Mouse (Mus musculus) CH12.LX (cell line): Measurements from ENCODE around the gene Otud7a. TPM values are rescaled to one million over a fixed set of nuclear protein-coding genes. Genes with fewer than 3 reads are reported as not detected.

Source experiments
- DNase-seq: peaks from one replicate; pipeline ENCODE4 v3.0.0-alpha.2; 2013; ENCODE audit errors: extremely low read depth
- H3K27ac ChIP-seq: 2 replicates; pipeline ENCODE4 v1.5.1; 2012; ENCODE audit warnings: low read depth, mild to moderate bottlenecking, control low read depth, moderate library complexity; ENCODE audit not compliant: insufficient read depth
- H3K27me3 ChIP-seq: replicated peaks from 2 replicates; pipeline ENCODE3; 2012; ENCODE audit warnings: inconsistent platforms
- H3K36me3 ChIP-seq, 2 experiments: replicated peaks in 1 of 2; 2 replicates each; pipeline versions ENCODE3 to v1.6.1; 2012; ENCODE audit warnings: inconsistent platforms in 1 of 2, low read length in 1 of 2, mild to moderate bottlenecking in 1 of 2, mixed read lengths in 1 of 2, moderate library complexity in 1 of 2; ENCODE audit not compliant: control insufficient read depth in 1 of 2, insufficient read depth in 1 of 2
- H3K4me1 ChIP-seq, 2 experiments: 2 replicates each; pipeline ENCODE4 v1.6.1; 2012; ENCODE audit warnings: inconsistent platforms in 1 of 2, moderate library complexity in 1 of 2; ENCODE audit not compliant: insufficient read depth in 2 of 2, control insufficient read depth in 1 of 2
- H3K4me2 ChIP-seq: 2 replicates; pipeline ENCODE4 v1.6.1; 2012; ENCODE audit warnings: low read depth, mild to moderate bottlenecking, control low read depth; ENCODE audit not compliant: poor library complexity, insufficient read depth, severe bottlenecking
- H3K4me3 ChIP-seq, 3 experiments: fragments of 150-350 bp in 1 of 3; sonication (generic) in 1 of 3; replicated peaks in 1 of 3; 2 replicates each; pipeline versions ENCODE3 to v1.5.1; 2011 to 2012; ENCODE audit warnings: low read depth in 2 of 3, low read length in 2 of 3, mild to moderate bottlenecking in 2 of 3, moderate library complexity in 2 of 3, control low read depth in 1 of 3, improper control_type of control experiment in 1 of 3, inconsistent platforms in 1 of 3, mixed read lengths in 1 of 3; ENCODE audit not compliant: poor library complexity in 1 of 3
- H3K79me2 ChIP-seq: replicated peaks from 2 replicates; pipeline ENCODE4 v1.6.1; 2012; ENCODE audit warnings: mild to moderate bottlenecking, moderate library complexity; ENCODE audit not compliant: control insufficient read depth, poor library complexity, insufficient read depth, severe bottlenecking; ENCODE audit errors: extremely low read depth
- H3K9ac ChIP-seq: 2 replicates; pipeline ENCODE4 v1.6.1; 2012; ENCODE audit warnings: low read depth, mild to moderate bottlenecking, control low read depth, moderate library complexity; ENCODE audit not compliant: insufficient read depth
- H3K9me3 ChIP-seq: replicated peaks from 2 replicates; pipeline ENCODE3; 2012; ENCODE audit warnings: low read length, inconsistent platforms, mixed read lengths
- BHLHE40 ChIP-seq: IDR thresholded peaks from 2 replicates; pipeline ENCODE4 v1.6.1; 2011; ENCODE audit warnings: mild to moderate bottlenecking, low read depth, low read length, improper control_type of control experiment
- CHD2 ChIP-seq: IDR thresholded peaks from 2 replicates; pipeline ENCODE4 v1.6.1; 2011; ENCODE audit warnings: low read length, improper control_type of control experiment
- CTCF ChIP-seq, 2 experiments: IDR thresholded peaks in 1 of 2; conservative IDR thresholded peaks in 1 of 2; 2 replicates each; pipeline ENCODE4 v1.5.1; 2011 to 2012; ENCODE audit warnings: low read depth in 2 of 2, low read length in 2 of 2, improper control_type of control experiment in 1 of 2, inconsistent platforms in 1 of 2, mild to moderate bottlenecking in 1 of 2, moderate library complexity in 1 of 2
- E2F4 ChIP-seq: IDR thresholded peaks from 2 replicates; pipeline ENCODE4 v1.6.1; 2011; ENCODE audit warnings: low read depth, low read length, improper control_type of control experiment; ENCODE audit not compliant: insufficient replicate concordance
- EP300 ChIP-seq: IDR thresholded peaks from 2 replicates; pipeline ENCODE4 v1.6.1; 2011; ENCODE audit warnings: low read length, improper control_type of control experiment
- GABPA ChIP-seq: IDR thresholded peaks from 2 replicates; pipeline ENCODE4 v1.6.1; 2012; ENCODE audit warnings: low read depth, low read length, improper control_type of control experiment, inconsistent platforms; ENCODE audit not compliant: insufficient replicate concordance
- HCFC1 ChIP-seq: IDR thresholded peaks from 2 replicates; pipeline ENCODE4 v1.6.1; 2012; ENCODE audit warnings: low read depth, mild to moderate bottlenecking, inconsistent platforms, low read length, improper control_type of control experiment
- IRF4 ChIP-seq: IDR thresholded peaks from 2 replicates; pipeline ENCODE4 v1.6.1; 2014; ENCODE audit warnings: low read depth, mild to moderate bottlenecking, inconsistent platforms, low read length, improper control_type of control experiment
- JUN ChIP-seq: IDR thresholded peaks from 2 replicates; pipeline ENCODE4 v1.6.1; 2011; ENCODE audit warnings: low read depth, mild to moderate bottlenecking, low read length, improper control_type of control experiment, moderate library complexity; ENCODE audit not compliant: insufficient read depth
- KAT2A ChIP-seq: IDR thresholded peaks from 2 replicates; pipeline ENCODE4 v1.6.1; 2012; ENCODE audit warnings: low read length, improper control_type of control experiment, inconsistent platforms; ENCODE audit not compliant: insufficient replicate concordance
- MAFK ChIP-seq: IDR thresholded peaks from 2 replicates; pipeline ENCODE4 v1.6.1; 2011; ENCODE audit warnings: low read length, improper control_type of control experiment; ENCODE audit not compliant: insufficient replicate concordance
- MAX ChIP-seq: IDR thresholded peaks from 2 replicates; pipeline ENCODE4 v1.6.1; 2011; ENCODE audit warnings: low read length, improper control_type of control experiment
- MEF2A ChIP-seq: IDR thresholded peaks from 2 replicates; pipeline ENCODE4 v1.6.1; 2014; ENCODE audit warnings: low read depth, mild to moderate bottlenecking, inconsistent platforms, low read length, improper control_type of control experiment, borderline replicate concordance
- MYC ChIP-seq: IDR thresholded peaks from 2 replicates; pipeline ENCODE4 v1.6.1; 2011; ENCODE audit warnings: low read depth, mild to moderate bottlenecking, improper control_type of control experiment, low read length
- NRF1 ChIP-seq: IDR thresholded peaks from 2 replicates; pipeline ENCODE4 v1.6.1; 2014; ENCODE audit warnings: low read depth, mild to moderate bottlenecking, inconsistent platforms, low read length, improper control_type of control experiment, moderate library complexity
- PAX5 ChIP-seq: IDR thresholded peaks from 2 replicates; pipeline ENCODE4 v1.6.1; 2012; ENCODE audit warnings: low read length, inconsistent platforms, mixed read lengths
- POLR2A ChIP-seq: IDR thresholded peaks from 2 replicates; pipeline ENCODE4 v1.6.1; 2011; ENCODE audit warnings: low read depth, mild to moderate bottlenecking, improper control_type of control experiment, low read length
- RAD21 ChIP-seq: IDR thresholded peaks from 2 replicates; pipeline ENCODE4 v1.6.1; 2011; ENCODE audit warnings: low read depth, mild to moderate bottlenecking, low read length, improper control_type of control experiment, moderate library complexity
- RCOR1 ChIP-seq: conservative IDR thresholded peaks from 2 replicates; pipeline ENCODE4 v1.6.1; 2012; ENCODE audit warnings: low read depth, mild to moderate bottlenecking, inconsistent platforms, low read length, improper control_type of control experiment
- SMC3 ChIP-seq: IDR thresholded peaks from 2 replicates; pipeline ENCODE4 v1.6.1; 2011; ENCODE audit warnings: low read depth, low read length, improper control_type of control experiment
- TBP ChIP-seq: conservative IDR thresholded peaks from 2 replicates; pipeline ENCODE4 v1.6.1; 2011; ENCODE audit warnings: low read depth, low read length, improper control_type of control experiment
- UBTF ChIP-seq: IDR thresholded peaks from 2 replicates; pipeline ENCODE4 v1.6.1; 2012; ENCODE audit warnings: low read depth, mild to moderate bottlenecking, inconsistent platforms, low read length, improper control_type of control experiment, moderate library complexity
- USF1 ChIP-seq: IDR thresholded peaks from 2 replicates; pipeline ENCODE4 v1.6.1; 2014; ENCODE audit warnings: low read depth, mild to moderate bottlenecking, inconsistent platforms, low read length, improper control_type of control experiment
- USF2 ChIP-seq: conservative IDR thresholded peaks from 2 replicates; pipeline ENCODE4 v1.6.1; 2011; ENCODE audit warnings: low read depth, low read length, improper control_type of control experiment
- ZKSCAN1 ChIP-seq: IDR thresholded peaks from 2 replicates; pipeline ENCODE4 v1.6.1; 2012; ENCODE audit warnings: low read depth, inconsistent platforms, low read length, improper control_type of control experiment, borderline replicate concordance
- ZNF384 ChIP-seq: IDR thresholded peaks from 2 replicates; pipeline ENCODE4 v1.6.1; 2012; ENCODE audit warnings: low read depth, low read length, improper control_type of control experiment, inconsistent platforms
- dilution Hi-C: fragments of 300-500 bp; cut with MboI; formaldehyde crosslinking; loops from 2 replicates; pipeline ENCODE4 v1.14.3; 2020; ENCODE audit warnings: low sequenced_read_pairs; ENCODE audit not compliant: extremely low pct_unique_long_range_greater_than_20kb, extremely low pct_ligation_motif_present
- in situ Hi-C: fragments of 300-500 bp; cut with MboI; formaldehyde crosslinking; loops from 3 replicates; pipeline ENCODE4 v1.14.3; 2019; ENCODE audit warnings: low sequenced_read_pairs, low pct_ligation_motif_present, low pct_unique_long_range_greater_than_20kb, mixed read lengths
- polyA plus RNA-seq: library from polyadenylated mRNA; unstranded; fragments of >175 nt; gene quantifications from 2 replicates; pipeline ENCODE4 v1.2.1, GENCODE M21; 2012; ENCODE audit warnings: low read depth; ENCODE audit not compliant: insufficient read length
- total RNA-seq, 2 experiments: library from RNA; depleted of rRNA; stranded (reverse); fragments of 300-350 nt in 1 of 2; fragments of >200 nt in 1 of 2; gene quantifications; 2 replicates each; pipeline ENCODE4 v1.2.3; 2012 to 2014

Otud7a gene
- total and polyA plus RNA-seq, 3 experiments, result not detected

DNA sequence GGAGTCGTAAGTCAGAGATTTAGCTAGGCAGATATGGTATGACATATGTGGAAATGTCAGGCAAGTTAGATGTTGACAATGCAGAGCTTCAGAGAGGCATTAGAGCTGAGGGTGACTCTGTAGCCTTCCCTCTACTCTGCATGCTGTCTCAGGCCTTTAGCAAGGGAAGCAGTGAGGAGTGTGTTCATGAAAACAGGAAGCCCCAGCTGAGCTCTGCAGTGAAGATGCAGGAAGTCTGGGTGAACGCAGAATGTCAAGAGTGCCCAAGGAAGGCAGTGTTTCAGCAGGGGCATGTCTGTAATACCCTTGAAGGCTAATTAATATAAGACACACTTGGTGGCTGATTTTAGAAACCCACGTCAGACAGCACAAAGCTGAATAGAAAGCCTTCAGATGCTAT lies 77.9 kb downstream of the Otud7a start:
- Histone ChIP-seq H3K4me2 (no peak overlapping the region), H3K79me2 (no peaks in the 10 kb centered on the region), H3K36me3 (no peaks in the 10 kb centered on the region), H3K9me3 (no peaks in the 10 kb centered on the region), H3K27me3 (peaks cover 39% of the 10 kb centered on the region), H3K27ac (no peak overlapping the region), H3K9ac (no peak overlapping the region), H3K4me1 (no peaks in the 10 kb centered on the region), H3K4me3 (no peak overlapping the region)
- no peak for DNase-seq
- dilution Hi-C loops (no loop called here), in situ Hi-C loops (no loop called here)
- TF ChIP-seq TBP, result no peak
- no peak for TF ChIP-seq MYC
- no peak for TF ChIP-seq E2F4
- TF ChIP-seq USF1, result no peak
- no peak for TF ChIP-seq BHLHE40
- no peak for TF ChIP-seq RAD21
- TF ChIP-seq MAFK, result no peak
- no peak for TF ChIP-seq NRF1
- no peak for TF ChIP-seq MAX
- TF ChIP-seq CTCF (conservative IDR thresholded peaks at IDR 0.05 in 1 of 2, IDR thresholded peaks at IDR 0.05 in 1 of 2; ENCODE audit: low read depth in 2 of 2, low read length in 2 of 2), result no peak
- no peak for TF ChIP-seq IRF4
- no peak for TF ChIP-seq KAT2A
- no peak for TF ChIP-seq USF2
- TF ChIP-seq PAX5, result no peak
- TF ChIP-seq CHD2, result no peak
- no peak for TF ChIP-seq SMC3
- no peak for TF ChIP-seq MEF2A
- TF ChIP-seq RCOR1, result no peak
- TF ChIP-seq ZKSCAN1, result no peak
- no peak for TF ChIP-seq JUN

DNA sequence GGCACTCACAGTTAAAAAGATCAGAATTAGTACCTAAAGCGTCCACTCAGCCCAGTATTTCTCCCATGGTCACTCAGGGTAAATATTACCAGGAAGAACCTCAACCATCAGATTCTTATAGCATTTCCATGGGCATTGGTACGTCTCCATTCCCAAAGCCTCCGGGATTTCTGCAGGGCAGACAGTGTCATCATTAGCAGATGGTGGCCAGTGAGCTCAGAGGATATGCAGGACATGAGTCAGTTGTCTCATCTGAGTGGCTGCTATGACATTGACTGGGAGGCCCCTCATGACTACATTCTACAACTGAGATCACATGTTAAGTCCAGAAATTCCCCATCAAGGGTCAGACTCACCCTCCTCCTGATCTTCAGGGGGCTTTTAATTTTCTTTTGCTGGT lies 78.5 kb downstream of the Otud7a start:
- H3K27me3 ChIP-seq, result peaks cover 37% of the 10 kb centered on the region
- no peaks in the 10 kb centered on the region for H3K9me3 ChIP-seq
- H3K4me2 ChIP-seq, result no peak overlapping the region
- H3K9ac ChIP-seq, result no peak overlapping the region
- H3K4me1 ChIP-seq, result no peaks in the 10 kb centered on the region
- dilution Hi-C loops, result no loop called here
- in situ Hi-C loops, result no loop called here
- H3K4me3 ChIP-seq, result no peak overlapping the region
- no peaks in the 10 kb centered on the region for H3K79me2 ChIP-seq
- H3K27ac ChIP-seq, result no peak overlapping the region
- no peak for DNase-seq
- H3K36me3 ChIP-seq, result no peaks in the 10 kb centered on the region
- no peak for TF ChIP-seq MEF2A
- no peak for TF ChIP-seq MAFK
- no peak for TF ChIP-seq HCFC1
- no peak for TF ChIP-seq GABPA
- TF ChIP-seq ZNF384, result no peak
- no peak for TF ChIP-seq KAT2A
- TF ChIP-seq MAX, result no peak
- TF ChIP-seq ZKSCAN1, result no peak
- TF ChIP-seq IRF4, result no peak
- TF ChIP-seq PAX5, result no peak
- TF ChIP-seq MYC, result no peak
- no peak for TF ChIP-seq POLR2A
- TF ChIP-seq EP300, result no peak
- TF ChIP-seq UBTF, result no peak
